Mouse (Mus musculus) forebrain, embryonic 16.5 days (tissue): Measurements from ENCODE around the gene Nr1i3. TPM values are rescaled to one million over a fixed set of nuclear protein-coding genes. Genes with fewer than 3 reads are reported as not detected.

Experiments used
- ATAC-seq: fragments of 200-750 bp; cut with Nextera tagmentation; 2 replicates; pipeline ENCODE4 v1.8.0; 2017; ENCODE audit warnings: mild to moderate bottlenecking, moderate library complexity
- H3K27ac ChIP-seq: fragments of 300-500 bp; sonication (generic); 2 replicates; pipeline ENCODE4 v1.5.1; 2014; ENCODE audit warnings: low read length, control low read depth
- H3K27me3 ChIP-seq: fragments of 300-500 bp; sonication (generic); replicated peaks from 2 replicates; pipeline ENCODE4 v1.6.1; 2014; ENCODE audit warnings: low read length; ENCODE audit not compliant: control insufficient read depth, insufficient read depth
- H3K36me3 ChIP-seq: fragments of 300-500 bp; sonication (generic); 2 replicates; pipeline ENCODE4 v1.6.1; 2014; ENCODE audit not compliant: control insufficient read depth, insufficient read depth
- H3K4me1 ChIP-seq: fragments of 300-500 bp; sonication (generic); replicated peaks from 2 replicates; pipeline ENCODE4 v1.6.1; 2014; ENCODE audit warnings: low read length; ENCODE audit not compliant: control insufficient read depth, insufficient read depth
- H3K4me2 ChIP-seq: fragments of 300-500 bp; sonication (generic); 2 replicates; pipeline ENCODE4 v1.6.1; 2014; ENCODE audit warnings: mild to moderate bottlenecking, low read length, control low read depth
- H3K4me3 ChIP-seq: fragments of 300-500 bp; sonication (generic); replicated peaks from 2 replicates; pipeline ENCODE4 v1.5.1; 2014; ENCODE audit warnings: mild to moderate bottlenecking, low read length, control low read depth
- H3K9ac ChIP-seq: fragments of 300-500 bp; sonication (generic); replicated peaks from 2 replicates; pipeline ENCODE4 v1.6.1; 2014; ENCODE audit warnings: low read depth, low read length, control low read depth
- H3K9me3 ChIP-seq: fragments of 300-500 bp; sonication (generic); 2 replicates; pipeline ENCODE4 v1.6.1; 2016; ENCODE audit warnings: low read length; ENCODE audit not compliant: control insufficient read depth
- WGBS: fragments of 180-500 bp; shearing (Covaris S2); extraction: QIAGEN DNeasy Blood & Tissue Kit; methylation state at CpG from one replicate; pipeline ENCODE4 v1.1.7; 2014; 5-methylcytosine and 5-hydroxymethylcytosine counted together
- polyA plus RNA-seq: library from polyadenylated mRNA; unstranded; fragments of >200 nt; fragmentation: Nextera tagmentation; extraction: Ambion mirVana; gene quantifications from 2 replicates; pipeline ENCODE4 v1.2.1, GENCODE M21; 2015

The Nr1i3 gene
- polyA plus RNA-seq, 1 experiment from 2014 or later = 0.48 TPM

DNA sequence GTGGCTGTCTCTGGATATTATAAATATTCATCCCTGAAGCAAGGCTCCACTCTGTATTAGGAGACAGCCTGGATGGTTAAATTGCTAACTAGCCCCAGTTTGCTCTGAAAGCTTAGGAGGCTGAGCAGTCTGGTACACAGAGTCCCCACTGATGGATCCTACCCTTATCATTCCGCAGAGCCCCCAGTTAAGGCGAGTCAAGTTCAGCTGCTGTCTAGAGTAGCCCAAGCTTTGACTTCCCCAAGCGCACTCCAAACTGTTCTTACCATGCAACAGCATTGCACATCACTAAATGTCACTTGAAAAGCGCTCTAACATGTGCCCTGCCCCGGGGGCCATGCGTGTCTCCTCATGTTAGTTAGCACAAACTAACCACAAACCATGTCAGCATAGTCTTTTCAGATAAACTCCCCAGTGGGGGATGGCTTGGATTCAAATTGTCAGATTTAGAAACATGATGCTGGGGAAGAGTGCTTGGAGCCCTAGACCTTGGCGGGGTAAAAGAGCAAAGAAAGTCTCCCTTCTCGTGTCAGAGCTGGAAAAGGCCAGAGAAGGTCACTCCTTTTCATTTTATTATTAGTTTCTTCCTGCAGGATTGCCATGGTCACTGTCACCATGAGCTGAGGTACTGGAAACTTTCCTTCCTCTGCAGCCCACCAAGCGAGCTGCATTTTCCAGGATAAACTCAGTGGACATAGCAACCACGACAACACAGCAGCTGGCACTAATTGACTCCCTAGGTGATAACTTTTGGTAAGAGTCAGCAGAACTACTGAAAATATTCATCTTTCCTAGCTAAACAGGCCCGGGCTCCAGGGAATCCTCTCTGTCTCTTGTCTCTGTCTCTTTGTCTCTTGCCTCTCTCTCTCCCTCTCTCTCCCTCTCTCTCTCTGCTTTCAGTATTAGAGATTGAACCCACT lies 19.6 kb upstream of the Nr1i3 start:
- H3K4me1 ChIP-seq = peaks cover 24% of the 10 kb centered on the region
- H3K4me2 ChIP-seq = no peak overlapping the region
- H3K4me3 ChIP-seq = no peak overlapping the region
- no peaks in the 10 kb centered on the region for H3K9me3 ChIP-seq
- peaks cover 34% of the 10 kb centered on the region for H3K27me3 ChIP-seq
- 21% methylated on average over 11 of the region's 11 CpGs for WGBS
- H3K9ac ChIP-seq = no peak overlapping the region
- ATAC-seq = no peak
- no peak overlapping the region for H3K27ac ChIP-seq
- no peaks in the 10 kb centered on the region for H3K36me3 ChIP-seq

DNA sequence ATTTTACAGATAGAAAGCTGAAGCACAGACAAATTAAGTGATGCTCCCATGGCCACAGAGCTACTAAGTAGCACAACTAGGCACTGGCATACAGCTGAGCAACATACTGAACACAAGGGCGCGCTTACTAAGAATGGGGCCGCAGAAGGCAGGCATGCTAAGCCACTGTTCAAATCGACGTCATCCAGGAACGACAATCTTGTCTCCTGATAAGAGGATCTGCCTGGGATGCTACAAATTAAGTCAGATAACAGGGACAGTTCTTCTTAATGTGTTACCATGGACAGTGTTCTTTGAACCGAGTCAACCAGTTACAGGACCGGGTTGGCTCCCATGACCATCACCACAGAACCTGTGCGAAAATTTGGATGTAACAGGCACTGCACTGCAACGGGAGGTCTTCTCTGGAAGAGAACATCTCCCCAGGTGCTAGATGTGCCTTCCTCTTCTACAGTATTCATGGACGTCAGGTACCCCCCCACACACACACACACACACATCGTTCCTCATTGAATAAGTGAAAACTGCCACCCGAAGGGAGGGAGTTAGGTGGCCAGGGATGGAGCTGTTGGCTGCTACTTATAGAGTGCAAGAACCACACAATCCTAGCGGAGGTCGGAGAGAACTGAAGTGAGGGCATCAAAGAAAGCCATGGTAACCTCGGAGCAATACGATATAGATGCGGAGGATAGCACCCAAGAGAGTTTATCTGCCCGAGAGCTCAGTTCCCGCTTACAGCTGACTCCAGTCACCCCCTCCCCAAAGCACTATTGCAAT lies 18.5 kb upstream of the Nr1i3 start:
- 4% methylated on average over 20 of the region's 20 CpGs for WGBS
- Histone ChIP-seq H3K4me3 (peak overlapping the region; percentile 66), H3K27ac (no peak overlapping the region), H3K9me3 (no peaks in the 10 kb centered on the region), H3K9ac (peak overlapping the region; percentile 60), H3K4me2 (peak overlapping the region; percentile 96), H3K4me1 (peaks cover 18% of the 10 kb centered on the region), H3K27me3 (peaks cover 34% of the 10 kb centered on the region), H3K36me3 (no peaks in the 10 kb centered on the region)
- peak; percentile 21 for ATAC-seq

DNA sequence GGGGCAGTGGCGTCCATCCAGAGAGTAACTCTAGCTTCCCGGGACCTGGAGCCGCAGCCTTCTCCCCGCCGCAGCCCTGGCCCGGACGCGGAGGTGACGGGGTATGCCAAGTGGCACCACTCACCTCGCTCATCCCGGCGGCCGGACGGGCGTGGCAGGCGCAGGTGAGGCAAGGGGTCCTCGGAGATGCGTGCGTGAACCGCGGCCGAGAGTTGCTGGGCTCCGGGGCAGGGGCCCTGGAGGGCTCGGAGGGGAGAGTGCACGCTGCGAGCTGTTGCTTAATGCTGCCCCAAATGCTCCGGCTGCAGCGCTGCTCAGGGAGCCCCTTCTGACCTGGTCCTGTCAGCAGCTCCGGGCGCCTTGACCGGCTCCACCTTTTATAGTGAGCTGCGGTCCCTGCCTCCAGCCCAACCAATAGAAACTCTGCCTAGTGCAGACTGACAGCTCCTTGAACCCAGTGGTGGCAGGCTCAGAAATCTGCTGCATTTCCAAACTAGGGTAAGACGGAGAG lies 17.8 kb upstream of the Nr1i3 start, which contains the start of gene Pcp4l1:
TSS of gene Pcp4l1 (minus strand) at position 382 of the 511 bp plus-strand sequence.
- peak; percentile 93 for ATAC-seq
- Histone ChIP-seq H3K4me1 (peaks cover 18% of the 10 kb centered on the region), H3K36me3 (no peaks in the 10 kb centered on the region), H3K27me3 (peaks cover 32% of the 10 kb centered on the region), H3K27ac (no peak within 1 kb of the TSS), H3K9ac (peak within 1 kb of the TSS; percentile 60), H3K9me3 (no peaks in the 10 kb centered on the region), H3K4me3 (peak within 1 kb of the TSS; percentile 66), H3K4me2 (peak within 1 kb of the TSS; percentile 96)
- 0% methylated on average over 33 of the region's 33 CpGs for WGBS

DNA sequence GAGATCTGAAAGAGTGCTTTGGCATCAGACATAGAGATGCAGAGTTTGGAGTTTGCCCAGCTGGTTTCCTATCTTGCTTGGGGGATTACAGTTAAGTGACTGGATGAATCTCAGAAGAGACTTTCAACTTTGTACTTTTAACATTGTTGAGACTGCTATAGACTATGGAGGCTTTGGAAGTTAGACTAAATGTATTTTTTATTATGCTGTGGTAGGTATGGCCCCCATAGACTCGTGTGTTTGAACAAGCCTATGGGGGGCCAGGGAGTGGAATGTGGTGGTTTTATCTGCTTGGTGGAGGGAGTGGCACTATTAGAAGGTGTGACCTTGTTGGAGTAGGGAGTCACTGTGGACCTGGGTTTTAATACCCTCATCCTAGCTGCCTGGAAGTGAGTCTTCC lies 14.2 kb upstream of the Nr1i3 start:
- Histone ChIP-seq H3K36me3 (no peaks in the 10 kb centered on the region), H3K9ac (no peak overlapping the region), H3K27me3 (peaks cover 8% of the 10 kb centered on the region), H3K4me2 (no peak overlapping the region), H3K9me3 (no peaks in the 10 kb centered on the region), H3K4me1 (peaks cover 10% of the 10 kb centered on the region), H3K4me3 (no peak overlapping the region), H3K27ac (no peak overlapping the region)
- 71% methylated on average over 1 of the region's 1 CpGs for WGBS
- ATAC-seq = no peak

DNA sequence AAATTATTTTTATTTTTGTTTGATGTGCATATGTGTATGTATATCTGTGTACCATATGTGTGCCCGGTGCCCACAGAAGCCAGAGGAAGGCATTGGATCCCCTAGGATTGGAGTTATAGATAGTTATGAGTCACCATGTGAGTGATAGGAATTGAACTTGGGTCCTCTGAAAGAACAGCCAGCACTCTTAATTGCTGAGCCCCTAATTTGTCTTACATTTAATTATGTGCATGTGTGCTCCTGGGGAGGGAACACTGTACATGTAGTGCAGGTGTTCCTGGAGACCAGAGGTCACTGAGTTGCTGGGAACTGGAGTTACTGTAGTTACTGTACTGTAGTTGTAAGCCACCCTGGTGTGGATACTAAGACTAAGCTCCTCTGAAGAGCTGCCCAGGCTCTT lies 13.0 kb upstream of the Nr1i3 start:
- H3K4me2 ChIP-seq = no peak overlapping the region
- no peaks in the 10 kb centered on the region for H3K9me3 ChIP-seq
- H3K4me3 ChIP-seq = no peak overlapping the region
- no peak overlapping the region for H3K9ac ChIP-seq
- whole genome bisulfite sequencing = 97% methylated on average over 1 of the region's 1 CpGs
- H3K27me3 ChIP-seq = peaks cover 3% of the 10 kb centered on the region; the same call in 1 of the 2 replicates
- H3K36me3 ChIP-seq = no peaks in the 10 kb centered on the region
- no peak overlapping the region for H3K27ac ChIP-seq
- ATAC-seq = no peak
- H3K4me1 ChIP-seq = peaks cover 6% of the 10 kb centered on the region

DNA sequence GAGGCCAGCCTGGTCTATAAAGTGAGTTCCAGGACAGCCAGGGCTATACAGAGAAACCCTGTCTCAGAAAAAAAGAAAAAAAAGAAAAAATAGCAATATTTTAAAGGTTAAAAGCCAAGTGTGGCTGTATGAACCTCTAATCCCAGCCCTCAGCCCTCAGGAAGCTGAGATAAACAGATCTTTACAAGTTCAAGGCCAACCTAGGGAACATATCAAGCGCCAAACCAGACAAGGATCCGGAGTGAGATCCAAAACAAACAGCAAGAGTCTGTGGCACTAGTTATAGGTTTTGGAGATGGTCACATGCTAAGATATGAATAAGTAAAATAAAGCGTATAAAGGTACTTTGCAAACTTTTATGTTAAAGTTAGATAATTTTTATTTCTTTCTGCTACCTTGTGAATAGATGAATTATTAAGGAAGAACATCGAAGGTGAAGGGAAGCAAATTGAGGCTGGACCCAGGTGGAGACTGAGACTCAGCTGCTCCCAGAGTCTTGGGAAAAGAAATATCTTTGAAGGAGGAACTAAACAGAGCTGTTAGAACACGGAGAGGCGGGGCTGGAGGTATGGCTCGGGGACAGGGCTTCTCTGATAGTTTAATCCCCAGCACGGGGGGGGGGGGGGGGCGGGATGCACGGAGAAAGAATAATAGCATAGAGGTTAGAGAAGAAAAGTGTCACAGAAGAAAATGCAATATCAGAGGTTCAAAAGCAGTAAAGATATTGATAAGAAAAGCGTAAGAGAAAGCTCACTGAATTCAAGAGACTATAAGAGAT lies 10.1 kb upstream of the Nr1i3 start:
- Histone ChIP-seq H3K9ac (no peak overlapping the region), H3K4me1 (no peaks in the 10 kb centered on the region), H3K4me3 (no peak overlapping the region), H3K36me3 (no peaks in the 10 kb centered on the region), H3K27me3 (no peaks in the 10 kb centered on the region), H3K9me3 (no peaks in the 10 kb centered on the region), H3K4me2 (no peak overlapping the region), H3K27ac (no peak overlapping the region)
- 64% methylated on average over 9 of the region's 11 CpGs for WGBS
- ATAC-seq = no peak

DNA sequence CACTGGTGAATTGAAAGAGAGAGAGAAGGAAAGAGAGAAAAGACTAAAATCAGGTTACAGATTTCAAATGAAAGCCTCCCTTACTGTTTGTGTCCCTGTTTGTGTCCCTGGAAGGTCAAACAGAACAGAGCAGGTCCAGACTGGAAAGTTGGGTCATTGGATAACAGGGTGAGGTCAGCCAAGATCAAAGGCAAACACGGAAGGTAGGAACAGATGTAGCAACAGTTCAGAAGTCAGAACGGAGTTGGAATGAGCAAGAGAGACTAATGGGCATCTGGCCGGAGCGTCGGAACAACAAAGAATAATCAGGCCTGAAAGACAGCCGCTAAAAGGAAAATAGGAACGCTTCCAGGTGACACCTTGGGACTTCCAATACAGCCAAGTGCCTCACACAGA lies 9.5 kb upstream of the Nr1i3 start:
- Histone ChIP-seq H3K9ac (no peak overlapping the region), H3K36me3 (no peaks in the 10 kb centered on the region), H3K4me2 (no peak overlapping the region), H3K4me3 (no peak overlapping the region), H3K4me1 (no peaks in the 10 kb centered on the region), H3K9me3 (no peaks in the 10 kb centered on the region), H3K27me3 (no peaks in the 10 kb centered on the region), H3K27ac (no peak overlapping the region)
- WGBS = 61% methylated on average over 7 of the region's 7 CpGs
- ATAC-seq = no peak

DNA sequence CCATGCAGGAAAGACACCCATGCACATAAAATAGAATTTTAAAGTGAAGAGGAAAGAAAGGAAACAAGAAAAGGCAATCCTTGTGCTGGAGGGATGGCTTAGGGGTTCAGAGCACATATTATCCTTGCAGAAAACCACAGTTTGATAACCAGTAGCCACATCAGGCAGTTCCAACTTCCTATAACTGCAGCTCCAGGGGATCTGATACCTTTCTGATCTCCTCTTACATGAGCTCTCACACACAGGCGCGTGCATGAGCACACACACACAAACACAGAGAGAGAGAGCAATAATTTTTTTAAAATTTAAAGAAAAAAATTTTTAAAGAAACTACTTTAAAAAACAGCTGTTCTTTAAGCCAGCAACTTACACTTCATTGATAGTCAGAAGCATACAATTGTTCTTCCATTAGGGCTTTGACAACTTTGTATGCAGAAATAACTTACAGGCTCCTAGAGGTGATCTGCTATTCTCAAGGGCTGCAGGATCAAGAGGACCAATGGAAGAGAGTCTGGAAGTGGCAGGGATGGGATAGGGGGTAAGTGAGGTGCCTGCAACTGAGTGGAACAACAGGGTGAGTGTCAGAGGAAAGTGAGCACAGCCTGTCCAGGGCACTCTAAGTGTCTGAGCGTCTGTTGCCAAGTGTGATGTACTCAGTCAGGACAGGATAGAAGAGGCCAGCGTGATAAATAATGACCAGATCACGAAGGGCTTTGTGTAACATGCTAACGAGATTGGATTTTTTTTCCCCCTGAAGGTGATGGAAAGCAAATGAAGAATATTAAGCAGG lies 7.9 kb upstream of the Nr1i3 start:
- Histone ChIP-seq H3K27ac (no peak overlapping the region), H3K9me3 (no peaks in the 10 kb centered on the region), H3K9ac (no peak overlapping the region), H3K4me3 (no peak overlapping the region), H3K4me1 (no peaks in the 10 kb centered on the region), H3K27me3 (no peaks in the 10 kb centered on the region), H3K36me3 (no peaks in the 10 kb centered on the region), H3K4me2 (no peak overlapping the region)
- 49% methylated on average over 6 of the region's 6 CpGs for WGBS
- ATAC-seq = no peak
